Mouse (Mus musculus): Measurements from ENCODE around the gene Dact1.

The Dact1 gene

GRCm38 (mm10) chr12:71309581-71310067 lies at the start of gene Dact1:
Gene Dact1, plus strand, starts transcription at chr12:71309884.
- DNase-seq (ENCODE audit: low read depth), result peak; percentile 30

GRCm38 (mm10) chr12:71264211-71264610 lies 45.5 kb upstream of the Dact1 start:
- no peak for DNase-seq (ENCODE audit: low read depth)

GRCm38 (mm10) chr12:71269367-71269766 lies 40.3 kb upstream of the Dact1 start:
- no peak for DNase-seq (ENCODE audit: low read depth)

- DNase-seq (ENCODE audit: low read depth), result no peak
These were observed 38.6 kb upstream of the Dact1 start for GRCm38 (mm10) chr12:71271131-71271530.

- DNase-seq (ENCODE audit: low read depth), result no peak
These were observed 35.0 kb upstream of the Dact1 start for GRCm38 (mm10) chr12:71274519-71275237.

- no peak for DNase-seq (ENCODE audit: low read depth)
These were observed 33.6 kb upstream of the Dact1 start for GRCm38 (mm10) chr12:71275906-71276595.

GRCm38 (mm10) chr12:71279521-71280262 lies 30.0 kb upstream of the Dact1 start:
- DNase-seq (ENCODE audit: low read depth), result no peak

- no peak for DNase-seq (ENCODE audit: low read depth)
These were observed 28.4 kb upstream of the Dact1 start for GRCm38 (mm10) chr12:71281201-71281768.

GRCm38 (mm10) chr12:71285399-71285798 lies 24.3 kb upstream of the Dact1 start:
- DNase-seq (ENCODE audit: low read depth), result no peak

GRCm38 (mm10) chr12:71290460-71290859 lies 19.2 kb upstream of the Dact1 start:
- no peak for DNase-seq (ENCODE audit: low read depth)

GRCm38 (mm10) chr12:71293960-71294942 lies 15.4 kb upstream of the Dact1 start:
- no peak for DNase-seq (ENCODE audit: low read depth)

GRCm38 (mm10) chr12:71296849-71297535 lies 12.7 kb upstream of the Dact1 start:
- no peak for DNase-seq (ENCODE audit: low read depth)

- DNase-seq (ENCODE audit: low read depth), result no peak
These were observed 616 bp downstream of the Dact1 start for GRCm38 (mm10) chr12:71310068-71310931.

- no peak for DNase-seq (ENCODE audit: low read depth)
These were observed 1.7 kb downstream of the Dact1 start for GRCm38 (mm10) chr12:71311237-71311887.

- DNase-seq (ENCODE audit: low read depth), result no peak
These were observed 8.6 kb downstream of the Dact1 start for GRCm38 (mm10) chr12:71318239-71318638.

GRCm38 (mm10) chr12:71319536-71319935 lies 9.9 kb downstream of the Dact1 start:
- no peak for DNase-seq (ENCODE audit: low read depth)

GRCm38 (mm10) chr12:71332646-71333045 lies 23.0 kb downstream of the Dact1 start:
- DNase-seq (ENCODE audit: low read depth), result no peak

- DNase-seq (ENCODE audit: low read depth), result no peak
These were observed 23.9 kb downstream of the Dact1 start for GRCm38 (mm10) chr12:71333561-71333960.

GRCm38 (mm10) chr12:71337025-71337582 lies 27.4 kb downstream of the Dact1 start:
- no peak for DNase-seq (ENCODE audit: low read depth)
